Mouse (Mus musculus) liver, embryonic 14.5 days (tissue): ENCODE data around the gene Ppp6r3.

ENCODE experiments used
- CTCF ChIP-seq: IDR thresholded peaks from 2 replicates; pipeline ENCODE4 v1.5.1; 2016; ENCODE audit warnings: antibody characterized with exemption, low read depth, control low read depth
- EP300 ChIP-seq: IDR thresholded peaks from 2 replicates; pipeline ENCODE4 v1.6.1; 2016; ENCODE audit warnings: antibody characterized with exemption, low read depth

DNA sequence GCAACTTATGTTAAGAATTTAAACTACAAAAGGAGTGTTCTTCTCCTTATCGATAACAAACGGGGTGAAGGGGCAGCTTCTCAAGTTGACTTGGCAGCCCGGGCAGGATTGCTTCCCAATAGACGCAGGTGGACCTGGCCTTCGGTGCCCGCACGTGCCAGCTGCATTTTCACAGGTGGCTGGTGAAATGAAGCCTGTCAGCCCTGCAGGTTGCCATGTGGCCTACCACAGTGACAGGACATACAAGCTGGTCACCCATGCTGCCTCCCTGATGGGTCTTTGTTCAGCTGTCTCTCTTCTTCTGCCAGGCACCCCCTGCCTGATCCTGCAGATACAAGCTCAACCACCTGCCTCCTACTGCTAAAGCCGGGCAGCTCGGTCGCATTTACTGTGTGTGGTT, 45.3 kb upstream of the Ppp6r3 start:
- TF ChIP-seq CTCF, result no peak
- no peak for TF ChIP-seq EP300
